Mouse (Mus musculus): Measurements from ENCODE around the gene Grk5. TPM values are rescaled to one million over a fixed set of nuclear protein-coding genes. Genes with fewer than 3 reads are reported as not detected.

The Grk5 gene
- polyA plus RNA-seq, 1 experiment from 2014 or later, result 2.8 TPM

- no peaks in the 10 kb centered on the region for H3K27me3 ChIP-seq
- H3K4me2 ChIP-seq (replicated peaks), result no peak overlapping the region
- H3K4me1 ChIP-seq, result peaks cover 5% of the 10 kb centered on the region; the same call in 1 of the 2 replicates
- ATAC-seq (ENCODE audit: low FRiP score, low read depth), result no peak
- no peaks in the 10 kb centered on the region for H3K36me3 ChIP-seq
- H3K9me3 ChIP-seq, result no peaks in the 10 kb centered on the region
- no peak overlapping the region for H3K9ac ChIP-seq (replicated peaks)
- 89% methylated on average over 2 of the region's 2 CpGs for WGBS
- no peak overlapping the region for H3K4me3 ChIP-seq
- no peak overlapping the region for H3K27ac ChIP-seq (replicated peaks)
Measured at GRCm38 (mm10) chr19:60994845-60995244, 105.3 kb downstream of the Grk5 start.

GRCm38 (mm10) chr19:60997784-60998183 is 108.2 kb downstream of the Grk5 start:
- Histone ChIP-seq H3K9me3 (no peaks in the 10 kb centered on the region), H3K36me3 (no peaks in the 10 kb centered on the region), H3K4me1 (no peaks in the 10 kb centered on the region), H3K27me3 (no peaks in the 10 kb centered on the region), H3K27ac (replicated peaks) (no peak overlapping the region), H3K9ac (replicated peaks) (no peak overlapping the region), H3K4me3 (no peak overlapping the region), H3K4me2 (replicated peaks) (no peak overlapping the region)
- ATAC-seq (ENCODE audit: low FRiP score, low read depth), result no peak
- 89% methylated on average over 4 of the region's 4 CpGs for WGBS

GRCm38 (mm10) chr19:60999652-61000051 is 110.1 kb downstream of the Grk5 start:
- no peaks in the 10 kb centered on the region for H3K4me1 ChIP-seq
- 78% methylated on average over 2 of the region's 2 CpGs for WGBS
- H3K4me2 ChIP-seq (replicated peaks), result no peak overlapping the region
- no peak for ATAC-seq (ENCODE audit: low FRiP score, low read depth)
- H3K9ac ChIP-seq (replicated peaks), result no peak overlapping the region
- H3K27ac ChIP-seq (replicated peaks), result no peak overlapping the region
- no peaks in the 10 kb centered on the region for H3K27me3 ChIP-seq
- no peaks in the 10 kb centered on the region for H3K36me3 ChIP-seq
- H3K4me3 ChIP-seq, result no peak overlapping the region
- no peaks in the 10 kb centered on the region for H3K9me3 ChIP-seq

- Histone ChIP-seq H3K27ac (replicated peaks) (no peak overlapping the region), H3K27me3 (no peaks in the 10 kb centered on the region), H3K4me3 (no peak overlapping the region), H3K4me2 (replicated peaks) (no peak overlapping the region), H3K9me3 (no peaks in the 10 kb centered on the region), H3K36me3 (no peaks in the 10 kb centered on the region), H3K4me1 (no peaks in the 10 kb centered on the region), H3K9ac (replicated peaks) (no peak overlapping the region)
- 94% methylated on average over 2 of the region's 2 CpGs for WGBS
- no peak for ATAC-seq (ENCODE audit: low FRiP score, low read depth)
Measured at GRCm38 (mm10) chr19:61000958-61001357, 111.4 kb downstream of the Grk5 start.

GRCm38 (mm10) chr19:61009266-61009665 is 119.7 kb downstream of the Grk5 start:
- Histone ChIP-seq H3K27me3 (no peaks in the 10 kb centered on the region), H3K4me1 (no peaks in the 10 kb centered on the region), H3K4me2 (replicated peaks) (no peak overlapping the region), H3K27ac (replicated peaks) (no peak overlapping the region), H3K9me3 (no peaks in the 10 kb centered on the region), H3K9ac (replicated peaks) (no peak overlapping the region), H3K36me3 (no peaks in the 10 kb centered on the region), H3K4me3 (no peak overlapping the region)
- no peak for ATAC-seq (ENCODE audit: low FRiP score, low read depth)
- WGBS, result 88% methylated on average over 2 of the region's 2 CpGs

- ATAC-seq (ENCODE audit: low FRiP score, low read depth), result no peak
- H3K27ac ChIP-seq (replicated peaks), result no peak overlapping the region
- no peak overlapping the region for H3K4me3 ChIP-seq
- WGBS, result 88% methylated on average over 1 of the region's 1 CpGs
- H3K4me2 ChIP-seq (replicated peaks), result no peak overlapping the region
- no peaks in the 10 kb centered on the region for H3K27me3 ChIP-seq
- H3K36me3 ChIP-seq, result no peaks in the 10 kb centered on the region
- no peaks in the 10 kb centered on the region for H3K4me1 ChIP-seq
- H3K9me3 ChIP-seq, result no peaks in the 10 kb centered on the region
- no peak overlapping the region for H3K9ac ChIP-seq (replicated peaks)
Measured at GRCm38 (mm10) chr19:61017477-61018266, 128.1 kb downstream of the Grk5 start.

GRCm38 (mm10) chr19:61021502-61021901 is 132.0 kb downstream of the Grk5 start:
- H3K9ac ChIP-seq (replicated peaks), result no peak overlapping the region
- H3K4me3 ChIP-seq, result no peak overlapping the region
- no peaks in the 10 kb centered on the region for H3K27me3 ChIP-seq
- ATAC-seq (ENCODE audit: low FRiP score, low read depth), result no peak
- no peak overlapping the region for H3K4me2 ChIP-seq (replicated peaks)
- no peaks in the 10 kb centered on the region for H3K36me3 ChIP-seq
- no peaks in the 10 kb centered on the region for H3K4me1 ChIP-seq
- no peaks in the 10 kb centered on the region for H3K9me3 ChIP-seq
- WGBS, result 75% methylated on average over 2 of the region's 2 CpGs
- no peak overlapping the region for H3K27ac ChIP-seq (replicated peaks)

GRCm38 (mm10) chr19:61021939-61022566 is 132.5 kb downstream of the Grk5 start:
- Histone ChIP-seq H3K27ac (replicated peaks) (no peak overlapping the region), H3K36me3 (no peaks in the 10 kb centered on the region), H3K4me2 (replicated peaks) (no peak overlapping the region), H3K9ac (replicated peaks) (no peak overlapping the region), H3K4me1 (no peaks in the 10 kb centered on the region), H3K27me3 (no peaks in the 10 kb centered on the region), H3K9me3 (no peaks in the 10 kb centered on the region), H3K4me3 (no peak overlapping the region)
- no peak for ATAC-seq (ENCODE audit: low FRiP score, low read depth)
- 89% methylated on average over 3 of the region's 3 CpGs for WGBS

GRCm38 (mm10) chr19:61031570-61031969 is 142.0 kb downstream of the Grk5 start:
- H3K27ac ChIP-seq (replicated peaks), result no peak overlapping the region
- H3K9me3 ChIP-seq, result no peaks in the 10 kb centered on the region
- no peak for ATAC-seq (ENCODE audit: low FRiP score, low read depth)
- no peak overlapping the region for H3K4me2 ChIP-seq (replicated peaks)
- WGBS, result 86% methylated on average over 2 of the region's 2 CpGs
- no peaks in the 10 kb centered on the region for H3K36me3 ChIP-seq
- no peak overlapping the region for H3K9ac ChIP-seq (replicated peaks)
- no peaks in the 10 kb centered on the region for H3K27me3 ChIP-seq
- H3K4me3 ChIP-seq, result no peak overlapping the region
- no peaks in the 10 kb centered on the region for H3K4me1 ChIP-seq

GRCm38 (mm10) chr19:61039151-61039550 is 149.6 kb downstream of the Grk5 start:
- H3K27ac ChIP-seq (replicated peaks), result no peak overlapping the region

GRCm38 (mm10) chr19:61048646-61049045 is 159.1 kb downstream of the Grk5 start:
- ATAC-seq (ENCODE audit: low FRiP score, low read depth), result no peak
- no peak overlapping the region for H3K27ac ChIP-seq (replicated peaks)
- WGBS, result 88% methylated on average over 2 of the region's 2 CpGs

More at GRCm38 (mm10) chr19:61039151-61039550, 149.6 kb downstream of the Grk5 start:
- ATAC-seq (ENCODE audit: low FRiP score, low read depth), result no peak
- Histone ChIP-seq H3K9ac (replicated peaks) (no peak overlapping the region), H3K9me3 (no peaks in the 10 kb centered on the region), H3K4me2 (replicated peaks) (no peak overlapping the region), H3K4me1 (no peaks in the 10 kb centered on the region), H3K36me3 (no peaks in the 10 kb centered on the region), H3K27me3 (no peaks in the 10 kb centered on the region), H3K4me3 (no peak overlapping the region)

GRCm38 (mm10) chr19:61049413-61049812 is 159.9 kb downstream of the Grk5 start:
- Histone ChIP-seq H3K9me3 (no peaks in the 10 kb centered on the region), H3K9ac (replicated peaks) (no peak overlapping the region), H3K27me3 (no peaks in the 10 kb centered on the region), H3K4me3 (no peak overlapping the region), H3K4me1 (no peaks in the 10 kb centered on the region), H3K36me3 (no peaks in the 10 kb centered on the region), H3K27ac (replicated peaks) (no peak overlapping the region), H3K4me2 (replicated peaks) (no peak overlapping the region)
- ATAC-seq (ENCODE audit: low FRiP score, low read depth), result no peak
- WGBS, result 84% methylated on average over 1 of the region's 1 CpGs

More at GRCm38 (mm10) chr19:61048646-61049045, 159.1 kb downstream of the Grk5 start:
- no peaks in the 10 kb centered on the region for H3K4me1 ChIP-seq
- no peaks in the 10 kb centered on the region for H3K9me3 ChIP-seq
- no peaks in the 10 kb centered on the region for H3K36me3 ChIP-seq
- no peak overlapping the region for H3K9ac ChIP-seq (replicated peaks)
- no peak overlapping the region for H3K4me2 ChIP-seq (replicated peaks)
- no peaks in the 10 kb centered on the region for H3K27me3 ChIP-seq
- H3K4me3 ChIP-seq, result no peak overlapping the region

Measured in midbrain, embryonic 12.5 days (tissue).